Mouse (Mus musculus): ENCODE measurements at regions not wholly inside any gene's neighbourhood (a gene's known extent, or its start where the extent isn't known, plus 50 kb on each side); places are given as distances from the start of the nearest gene placed in this dataset.
A peak's percentile ranks its signal among the peaks of the same experiment; 100 is the strongest.

DNA sequence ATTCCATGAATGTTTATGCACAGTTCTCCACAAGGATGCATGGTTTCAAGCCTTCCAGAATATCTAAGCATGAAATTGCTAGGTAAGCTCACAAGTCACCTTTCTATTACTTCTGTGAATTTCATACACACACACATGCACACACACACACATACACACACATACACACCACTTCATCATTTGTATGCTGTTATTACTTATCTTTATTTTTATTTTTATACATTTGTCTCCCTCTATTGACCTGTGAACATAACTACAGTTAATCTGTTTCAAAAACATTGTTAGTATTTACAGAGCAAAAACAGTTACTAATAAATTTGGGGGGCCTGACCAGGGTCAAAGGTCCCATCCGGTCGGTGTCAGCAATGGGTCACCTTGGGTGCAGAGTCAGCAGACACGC, 212.6 kb upstream of the Depdc1a start:
- TF ChIP-seq CTCF (conservative IDR thresholded peaks at IDR 0.05 in 1 of 2, IDR thresholded peaks at IDR 0.05 in 1 of 2; ENCODE audit: low read depth in 2 of 2, low read length in 2 of 2) (peak in 1 of 2 experiments; percentile 4; a peak in 1 of 4 replicates), EP300 (IDR thresholded peaks at IDR 0.05; ENCODE audit: low read length) (no peak), HCFC1 (IDR thresholded peaks at IDR 0.05; ENCODE audit: low read depth, low read length) (no peak), POLR2A (IDR thresholded peaks at IDR 0.05; ENCODE audit: low read depth, low read length) (no peak), MXI1 (IDR thresholded peaks at IDR 0.05; ENCODE audit: low read depth, low read length) (no peak), USF2 (conservative IDR thresholded peaks at IDR 0.05; ENCODE audit: low read depth, low read length) (no peak)

All from CH12.LX (cell line).